Mouse (Mus musculus) spleen, adult 2 months (tissue): ENCODE measurements around the gene Tpbpa. TPM values are rescaled to one million over a fixed set of nuclear protein-coding genes. Genes with fewer than 3 reads are reported as not detected.
A peak's percentile ranks its signal among the peaks of the same experiment; 100 is the strongest.
"Not testable (repeated sequence)": the region's sequence is repeated elsewhere in the genome, so short reads cannot be mapped to it uniquely, and the experiment has no call there.

Experiments
- DNase-seq, 2 experiments: peaks; one replicate each; pipeline versions ENCODE4 v3.0.0 to v3.0.0-alpha.2; 2012 to 2021; ENCODE audit warnings: low spot score in 2 of 2, low read depth in 1 of 2
- H3K27ac ChIP-seq: fragments of 200-500 bp; 2 replicates; pipeline ENCODE4 v1.5.1; 2012; ENCODE audit warnings: low read length, inconsistent platforms; ENCODE audit not compliant: insufficient read depth
- H3K27me3 ChIP-seq: fragments of 200-500 bp; 2 replicates; pipeline ENCODE4 v1.6.1; 2012; ENCODE audit warnings: mild to moderate bottlenecking, moderate library complexity, low read length, inconsistent platforms; ENCODE audit not compliant: control insufficient read depth, insufficient read depth
- H3K36me3 ChIP-seq: fragments of 200-500 bp; 2 replicates; pipeline ENCODE4 v1.6.1; 2012; ENCODE audit warnings: mild to moderate bottlenecking, low read length, inconsistent platforms; ENCODE audit not compliant: control insufficient read depth, insufficient read depth
- H3K4me1 ChIP-seq: fragments of 200-500 bp; 2 replicates; pipeline ENCODE4 v1.6.1; 2011; ENCODE audit warnings: inconsistent platforms; ENCODE audit not compliant: control insufficient read depth, insufficient read depth, insufficient read length
- H3K4me3 ChIP-seq: fragments of 200-500 bp; 2 replicates; pipeline ENCODE4 v1.5.1; 2011; ENCODE audit warnings: mild to moderate bottlenecking, inconsistent platforms; ENCODE audit not compliant: insufficient read depth, insufficient read length; ENCODE audit errors: extremely low read depth
- CTCF ChIP-seq: fragments of 200-500 bp; IDR thresholded peaks from 2 replicates; pipeline ENCODE4 v1.5.1; 2011; ENCODE audit warnings: mild to moderate bottlenecking, inconsistent platforms; ENCODE audit not compliant: insufficient read depth, insufficient read length, insufficient replicate concordance; ENCODE audit errors: extremely low read depth
- POLR2A ChIP-seq: fragments of 200-500 bp; IDR thresholded peaks from 2 replicates; pipeline ENCODE4 v1.6.1; 2011; ENCODE audit warnings: low read depth, low read length, inconsistent platforms
- WGBS: fragments of 180-500 bp; shearing (Covaris S2); methylation state at CpG from one replicate; pipeline ENCODE4 v1.1.7; 2018; 5-methylcytosine and 5-hydroxymethylcytosine counted together
- polyA plus RNA-seq: library from polyadenylated mRNA; depleted of rRNA; stranded (reverse); fragments of >200 nt; gene quantifications from 2 replicates; pipeline ENCODE4 v1.2.3, GENCODE M21; 2012; rRNA removed

Tpbpa gene
- not detected in 2 replicates for polyA plus RNA-seq

DNA sequence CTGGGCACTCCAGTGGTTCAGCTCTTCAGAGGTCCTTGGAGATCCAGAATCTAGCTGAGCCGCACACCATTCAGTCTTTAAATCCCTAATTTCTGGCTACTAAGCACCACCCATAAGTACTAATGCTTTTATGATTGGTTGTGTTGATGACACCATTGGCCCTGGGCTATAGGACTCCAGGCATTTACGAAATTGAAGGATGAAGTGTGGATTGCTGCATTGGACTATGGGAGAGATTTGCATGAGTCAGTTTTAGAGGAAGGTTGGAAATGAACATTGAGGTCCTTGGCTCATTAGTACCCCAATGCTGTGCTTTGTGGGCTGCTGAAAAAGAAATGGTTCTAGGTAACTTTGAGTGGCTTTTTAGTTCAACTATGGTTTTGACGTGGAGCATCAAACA, at the start of gene Tpbpa:
TSS of gene Tpbpa (minus strand) at position 101 of the 400 bp plus-strand sequence.
- not testable (repeated sequence) for DNase-seq, H3K4me3 ChIP-seq, H3K4me1 ChIP-seq, H3K36me3 ChIP-seq, H3K27ac ChIP-seq, H3K27me3 ChIP-seq
- WGBS, result 80% methylated on average over 3 of the region's 3 CpGs

GRCm38 (mm10) chr13:60986915-60987314, 45.1 kb upstream of the Tpbpa start:
- not testable (repeated sequence) for H3K27ac ChIP-seq, H3K4me3 ChIP-seq, H3K4me1 ChIP-seq, H3K27me3 ChIP-seq, DNase-seq, H3K36me3 ChIP-seq
- 97% methylated on average over 4 of the region's 5 CpGs for WGBS

DNA sequence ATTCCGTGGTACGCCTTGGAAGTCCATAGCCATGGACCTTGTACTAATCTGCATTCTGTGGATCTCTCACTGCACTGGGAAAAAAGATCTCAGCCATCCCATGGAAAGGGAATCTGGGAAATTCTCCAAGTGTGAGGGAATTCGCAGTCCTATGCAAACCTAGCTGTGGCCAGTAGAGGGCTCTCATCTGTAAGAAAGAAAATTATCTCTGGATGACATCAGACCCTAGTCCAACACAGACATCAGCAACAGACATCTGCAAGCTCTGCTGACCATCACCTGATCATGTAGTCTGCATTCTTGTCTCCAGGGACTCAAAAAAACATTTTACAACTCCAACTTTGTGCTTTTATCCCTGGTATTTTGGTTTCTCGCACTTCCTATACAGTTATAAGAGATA, 30.5 kb upstream of the Tpbpa start:
- WGBS, result 82% methylated on average over 4 of the region's 4 CpGs
- not testable (repeated sequence) for H3K36me3 ChIP-seq, H3K4me1 ChIP-seq, H3K27ac ChIP-seq, H3K27me3 ChIP-seq, H3K4me3 ChIP-seq, DNase-seq

GRCm38 (mm10) chr13:60963985-60964384, 22.2 kb upstream of the Tpbpa start:
- not testable (repeated sequence) for H3K4me1 ChIP-seq, H3K4me3 ChIP-seq, H3K36me3 ChIP-seq, H3K27ac ChIP-seq, H3K27me3 ChIP-seq, DNase-seq
- 55% methylated on average over 5 of the region's 5 CpGs for WGBS

GRCm38 (mm10) chr13:60961706-60962105, 19.9 kb upstream of the Tpbpa start:
- DNase-seq, result no peak
- H3K27me3 ChIP-seq, result no peaks in the 10 kb centered on the region
- H3K27ac ChIP-seq, result no peak overlapping the region
- TF ChIP-seq CTCF (no peak), POLR2A (no peak)
- H3K4me1 ChIP-seq, result no peaks in the 10 kb centered on the region
- WGBS, result 78% methylated on average over 5 of the region's 5 CpGs
- no peaks in the 10 kb centered on the region for H3K36me3 ChIP-seq
- H3K4me3 ChIP-seq, result no peak overlapping the region

GRCm38 (mm10) chr13:60936500-60936901, 5.3 kb downstream of the Tpbpa start, which contains the start of the genes Gm49391 and Ctla2a:
Gene Gm49391, minus strand, starts transcription at chr13:60936571.
Gene Ctla2a, minus strand, starts transcription at chr13:60936625.
- peak in 1 of 2 experiments; percentile 17 for DNase-seq
- no peaks in the 10 kb centered on the region for H3K36me3 ChIP-seq
- WGBS, result 3% methylated on average over 5 of the region's 5 CpGs
- H3K27ac ChIP-seq, result no peak within 1 kb of the TSS
- no peaks in the 10 kb centered on the region for H3K27me3 ChIP-seq
- H3K4me3 ChIP-seq, result no peak within 1 kb of the TSS
- no peaks in the 10 kb centered on the region for H3K4me1 ChIP-seq
- TF ChIP-seq POLR2A, result no peak

DNA sequence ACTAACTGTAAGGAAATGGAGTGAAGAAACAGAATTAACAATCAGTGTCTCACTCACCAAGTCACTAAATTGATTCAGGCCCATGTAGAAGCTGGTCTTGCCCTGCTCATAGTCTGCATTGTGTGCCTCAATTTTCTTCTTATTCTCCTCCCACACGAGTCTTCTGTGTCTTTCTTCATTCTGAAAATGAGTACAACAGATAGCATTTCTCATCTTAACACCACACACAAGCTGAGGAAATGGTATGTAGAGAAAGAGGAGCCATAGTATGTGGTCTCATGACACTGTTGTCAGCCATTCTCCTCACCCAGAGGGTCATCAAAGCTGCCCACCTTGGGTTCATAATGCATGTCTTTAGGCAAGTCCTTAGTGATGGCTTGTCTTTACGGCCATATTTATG, 6.3 kb downstream of the Tpbpa start, which contains the start of gene Gm49393:
TSS of gene Gm49393 (minus strand) at position 101 of the 400 bp plus-strand sequence.
- not testable (repeated sequence) for H3K36me3 ChIP-seq, H3K27ac ChIP-seq, DNase-seq, H3K27me3 ChIP-seq, H3K4me1 ChIP-seq, H3K4me3 ChIP-seq
- 61% methylated on average over 2 of the region's 2 CpGs for WGBS

GRCm38 (mm10) chr13:60904780-60905179, 37.0 kb downstream of the Tpbpa start, which contains the start of gene Tpbpb:
Gene Tpbpb, minus strand, starts transcription at chr13:60904880.
- not testable (repeated sequence) for DNase-seq

More at GRCm38 (mm10) chr13:60904780-60905179, 37.0 kb downstream of the Tpbpa start, which contains the start of gene Tpbpb:
- H3K27ac ChIP-seq, H3K4me1 ChIP-seq, H3K27me3 ChIP-seq, H3K4me3 ChIP-seq, H3K36me3 ChIP-seq: not testable (repeated sequence)
- 63% methylated on average over 2 of the region's 2 CpGs for WGBS
